Mouse (Mus musculus) spleen, postnatal 36 days (tissue): ENCODE results near the gene Panx2.
A peak's percentile ranks its signal among the peaks of the same experiment; 100 is the strongest.

Experiments
- DNase-seq, 2 experiments: peaks; one replicate each; pipeline ENCODE4 v3.0.0; 2022; ENCODE audit warnings: low spot score in 2 of 2, mixed read lengths in 1 of 2

Panx2 gene

GRCm38 (mm10) chr15:89122649-89123366, 63.3 kb downstream of the Panx2 start, which contains the start of gene Tubgcp6:
Gene Tubgcp6, minus strand, starts transcription at chr15:89123112.
- peak; percentile 90 to 93 for DNase-seq
